Mouse (Mus musculus): ENCODE measurements around the gene Tbcel.

GRCm38 (mm10) chr9:42491780-42492179 lies 15.8 kb downstream of the Tbcel start:
- TF ChIP-seq POLR2A (IDR thresholded peaks at IDR 0.05; ENCODE audit: extremely low read depth, insufficient read depth, low read length): no peak
- no peak for TF ChIP-seq CTCF (IDR thresholded peaks at IDR 0.05; ENCODE audit: low read depth, low read length)

All from liver, adult 2 months (tissue).